Mouse (Mus musculus): Measurements from ENCODE around the gene Rprd1b.

GRCm38 (mm10) chr2:158047903-158048302 is 19.6 kb downstream of the Rprd1b start:
- peak; percentile 75 for TF ChIP-seq CTCF (IDR thresholded peaks at IDR 0.05; ENCODE audit: low read depth)
- no peak for TF ChIP-seq EP300 (IDR thresholded peaks at IDR 0.05; ENCODE audit: low read depth)
